Mouse (Mus musculus) left cerebral cortex, postnatal 25 days (tissue): ENCODE data around the gene Proca1. TPM values are rescaled to one million over a fixed set of nuclear protein-coding genes. Genes with fewer than 3 reads are reported as not detected.

ENCODE experiments used
- microRNA-seq, 2 experiments: library from miRNA; unstranded; fragments of <30 nt; microRNA quantifications; one replicate each; pipeline ENCODE4 v1.2.0; 2022
- total RNA-seq, 2 experiments: library from RNA; stranded (reverse); gene quantifications; 2 replicates each; pipeline ENCODE4 v1.2.3; 2021

Proca1 gene
- total RNA-seq, 2 experiments from 2014 or later = 6.2 to 6.4 TPM

Small RNAs within 50 kb of the gene (microRNA-seq; reads per million reads assigned to microRNA genes)
- 1.0 to 1.2 reads per million in 2 experiments for gene Mir7653

Other genes starting within 250 kb of the Proca1 start
- gene Phf12, start 210.6 kb upstream of the Proca1 start, total RNA-seq = 10 to 100 TPM; 50.5 to 51.4 TPM
- 1 to 10 TPM; 7.9 to 8.9 TPM for gene Dhrs13, start 161.1 kb upstream of the Proca1 start, total RNA-seq
- 10 to 100 TPM; 95.5 to 96.8 TPM for gene Flot2, start 155.5 kb upstream of the Proca1 start, total RNA-seq
- 10 to 100 TPM; 18.7 to 20.3 TPM for gene Eral1, start 113.0 kb upstream of the Proca1 start, total RNA-seq
- gene Fam222b, start 98.7 kb upstream of the Proca1 start, total RNA-seq = 10 to 100 TPM; 28.2 to 29.6 TPM
- gene Traf4, start 27.8 kb upstream of the Proca1 start, total RNA-seq = 10 to 100 TPM; 11.3 to 12.5 TPM
- 1 to 10 TPM; 3.1 to 3.2 TPM for gene Nek8, start 16.7 kb upstream of the Proca1 start, total RNA-seq
- 10 to 100 TPM; 29.2 to 30.1 TPM for gene Tlcd1, start 16.7 kb upstream of the Proca1 start, total RNA-seq
- 100 to 1,000 TPM; 616 to 654 TPM for gene Rpl23a, start 9.8 kb upstream of the Proca1 start, total RNA-seq
- gene Rab34, start 5.0 kb upstream of the Proca1 start, total RNA-seq = 10 to 100 TPM; 20.2 to 24.8 TPM
- 10 to 100 TPM; 67.8 to 68.8 TPM for gene Sdf2, start 52.4 kb downstream of the Proca1 start, total RNA-seq
- gene Supt6, start 52.6 kb downstream of the Proca1 start, total RNA-seq = 10 to 100 TPM; 92.2 to 95.8 TPM
- gene 2610507B11Rik, start 68.4 kb downstream of the Proca1 start, total RNA-seq = 100 to 1,000 TPM; 179 to 197 TPM
- 10 to 100 TPM; 15.3 to 19.1 TPM for gene BC030499, start 97.4 kb downstream of the Proca1 start, total RNA-seq
- 1 to 10 TPM; 8.0 to 8.9 TPM for gene Spag5, start 108.1 kb downstream of the Proca1 start, total RNA-seq
- gene Aldoc, start 129.6 kb downstream of the Proca1 start, total RNA-seq = 100 to 1,000 TPM; 771 to 821 TPM
- 10 to 100 TPM; 67.0 to 67.7 TPM for gene Pigs, start 135.0 kb downstream of the Proca1 start, total RNA-seq
- gene Unc119, start 150.1 kb downstream of the Proca1 start, total RNA-seq = 10 to 100 TPM; 27.9 to 30.2 TPM
- under 1 TPM in 1 of 2 experiments, not detected in 1; 0.09 TPM for gene Foxn1, start 193.2 kb downstream of the Proca1 start, total RNA-seq
- not detected for gene Slc13a2, start 228.8 kb downstream of the Proca1 start, total RNA-seq